Mouse (Mus musculus): ENCODE measurements at regions not wholly inside any gene's neighbourhood (a gene's known extent, or its start where the extent isn't known, plus 50 kb on each side); places are given as distances from the start of the nearest gene placed in this dataset.

GRCm38 (mm10) chr6:100011520-100012062 lies 275.7 kb downstream of the Rybp start:
- Histone ChIP-seq H3K4me3 (no peak overlapping the region), H3K27me3 (ENCODE audit: insufficient read depth, poor library complexity, severe bottlenecking) (peaks cover 69% of the 10 kb centered on the region), H3K9me3 (no peaks in the 10 kb centered on the region), H3K4me1 (replicated peaks) (peaks cover 13% of the 10 kb centered on the region), H3K27ac (peak overlapping the region; percentile 56; the same call in 1 of the 2 replicates), H3K36me3 (no peaks in the 10 kb centered on the region)
- WGBS = 47% methylated on average over 17 of the region's 17 CpGs
- DNase-seq (ENCODE audit: low spot score) = peak; percentile 27

- Histone ChIP-seq H3K27ac (no peak overlapping the region), H3K27me3 (ENCODE audit: insufficient read depth, poor library complexity, severe bottlenecking) (peaks cover 73% of the 10 kb centered on the region), H3K4me3 (no peak overlapping the region), H3K4me1 (replicated peaks) (peaks cover 13% of the 10 kb centered on the region), H3K9me3 (no peaks in the 10 kb centered on the region), H3K36me3 (no peaks in the 10 kb centered on the region)
- DNase-seq (ENCODE audit: low spot score) = no peak
- 79% methylated on average over 9 of the region's 9 CpGs for WGBS
Measured at GRCm38 (mm10) chr6:100010954-100011481, 276.3 kb downstream of the Rybp start.

GRCm38 (mm10) chr6:99999711-100000365 lies 273.6 kb upstream of the Prok2 start:
- H3K9me3 ChIP-seq = no peaks in the 10 kb centered on the region
- peaks cover 38% of the 10 kb centered on the region for H3K4me1 ChIP-seq (replicated peaks)
- 0 out of 2 replicates have a peak overlapping the region, but pooled peaks have one; percentile 8 for H3K27ac ChIP-seq
- H3K4me3 ChIP-seq = no peak overlapping the region
- 40% methylated on average over 13 of the region's 13 CpGs for WGBS
- H3K27me3 ChIP-seq (ENCODE audit: insufficient read depth, poor library complexity, severe bottlenecking) = peaks cover 84% of the 10 kb centered on the region
- H3K36me3 ChIP-seq = no peaks in the 10 kb centered on the region
- DNase-seq (ENCODE audit: low spot score) = peak; percentile 58

GRCm38 (mm10) chr6:99995970-99996956 lies 270.1 kb upstream of the Prok2 start:
- Histone ChIP-seq H3K9me3 (no peaks in the 10 kb centered on the region), H3K27ac (no peak overlapping the region), H3K4me1 (replicated peaks) (peaks cover 38% of the 10 kb centered on the region), H3K27me3 (ENCODE audit: insufficient read depth, poor library complexity, severe bottlenecking) (peaks cover 84% of the 10 kb centered on the region), H3K36me3 (no peaks in the 10 kb centered on the region), H3K4me3 (no peak overlapping the region)
- WGBS = 57% methylated on average over 15 of the region's 15 CpGs
- no peak for DNase-seq (ENCODE audit: low spot score)

- Histone ChIP-seq H3K27me3 (ENCODE audit: insufficient read depth, poor library complexity, severe bottlenecking) (peaks cover 77% of the 10 kb centered on the region), H3K9me3 (no peaks in the 10 kb centered on the region), H3K36me3 (no peaks in the 10 kb centered on the region), H3K4me3 (no peak overlapping the region), H3K27ac (no peak overlapping the region), H3K4me1 (replicated peaks) (peaks cover 18% of the 10 kb centered on the region)
- WGBS = 85% methylated on average over 3 of the region's 3 CpGs
- no peak for DNase-seq (ENCODE audit: low spot score)
Measured at GRCm38 (mm10) chr6:99994026-99994425, 267.8 kb upstream of the Prok2 start.

GRCm38 (mm10) chr6:99991079-99991478 lies 264.9 kb upstream of the Prok2 start:
- no peak overlapping the region for H3K27ac ChIP-seq
- WGBS = 72% methylated on average over 7 of the region's 7 CpGs
- no peak for DNase-seq (ENCODE audit: low spot score)
- no peaks in the 10 kb centered on the region for H3K36me3 ChIP-seq
- H3K27me3 ChIP-seq (ENCODE audit: insufficient read depth, poor library complexity, severe bottlenecking) = peaks cover 77% of the 10 kb centered on the region
- no peaks in the 10 kb centered on the region for H3K9me3 ChIP-seq
- H3K4me3 ChIP-seq = no peak overlapping the region
- peaks cover 5% of the 10 kb centered on the region for H3K4me1 ChIP-seq (replicated peaks)

GRCm38 (mm10) chr6:99990604-99991003 lies 264.4 kb upstream of the Prok2 start:
- DNase-seq (ENCODE audit: low spot score) = no peak
- H3K27me3 ChIP-seq (ENCODE audit: insufficient read depth, poor library complexity, severe bottlenecking) = peaks cover 77% of the 10 kb centered on the region
- H3K4me3 ChIP-seq = no peak overlapping the region
- no peaks in the 10 kb centered on the region for H3K9me3 ChIP-seq
- H3K36me3 ChIP-seq = no peaks in the 10 kb centered on the region
- 69% methylated on average over 6 of the region's 6 CpGs for WGBS
- H3K27ac ChIP-seq = no peak overlapping the region
- peaks cover 4% of the 10 kb centered on the region; the same call in 1 of the 2 replicates for H3K4me1 ChIP-seq (replicated peaks)

- Histone ChIP-seq H3K9me3 (no peaks in the 10 kb centered on the region), H3K27me3 (ENCODE audit: insufficient read depth, poor library complexity, severe bottlenecking) (peaks cover 84% of the 10 kb centered on the region), H3K27ac (no peak overlapping the region), H3K4me3 (no peak overlapping the region), H3K4me1 (replicated peaks) (peaks cover 18% of the 10 kb centered on the region), H3K36me3 (no peaks in the 10 kb centered on the region)
- no peak for DNase-seq (ENCODE audit: low spot score)
- 72% methylated on average over 3 of the region's 3 CpGs for WGBS
Measured at GRCm38 (mm10) chr6:99986449-99986848, 260.3 kb upstream of the Prok2 start.

GRCm38 (mm10) chr6:99985322-99985721 lies 259.1 kb upstream of the Prok2 start:
- Histone ChIP-seq H3K27me3 (ENCODE audit: insufficient read depth, poor library complexity, severe bottlenecking) (peaks cover 82% of the 10 kb centered on the region), H3K27ac (no peak overlapping the region), H3K4me1 (replicated peaks) (peaks cover 18% of the 10 kb centered on the region), H3K9me3 (no peaks in the 10 kb centered on the region), H3K36me3 (no peaks in the 10 kb centered on the region), H3K4me3 (no peak overlapping the region)
- DNase-seq (ENCODE audit: low spot score) = no peak
- WGBS = 47% methylated on average over 5 of the region's 5 CpGs

- H3K4me3 ChIP-seq = no peak overlapping the region
- no peak for DNase-seq (ENCODE audit: low spot score)
- H3K27ac ChIP-seq = no peak overlapping the region
- peaks cover 19% of the 10 kb centered on the region for H3K4me1 ChIP-seq (replicated peaks)
- H3K9me3 ChIP-seq = no peaks in the 10 kb centered on the region
- H3K27me3 ChIP-seq (ENCODE audit: insufficient read depth, poor library complexity, severe bottlenecking) = peaks cover 87% of the 10 kb centered on the region
- H3K36me3 ChIP-seq = no peaks in the 10 kb centered on the region
- 21% methylated on average over 10 of the region's 10 CpGs for WGBS
Measured at GRCm38 (mm10) chr6:99984856-99985224, 258.6 kb upstream of the Prok2 start.

- no peak for DNase-seq (ENCODE audit: low spot score)
- WGBS = 17% methylated on average over 7 of the region's 7 CpGs
- Histone ChIP-seq H3K9me3 (no peaks in the 10 kb centered on the region), H3K27ac (no peak overlapping the region), H3K36me3 (no peaks in the 10 kb centered on the region), H3K4me3 (no peak overlapping the region), H3K4me1 (replicated peaks) (peaks cover 24% of the 10 kb centered on the region), H3K27me3 (ENCODE audit: insufficient read depth, poor library complexity, severe bottlenecking) (peaks cover 89% of the 10 kb centered on the region)
Measured at GRCm38 (mm10) chr6:99984057-99984855, 258.1 kb upstream of the Prok2 start.

GRCm38 (mm10) chr6:99979614-99980013 lies 253.4 kb upstream of the Prok2 start:
- peaks cover 22% of the 10 kb centered on the region for H3K4me1 ChIP-seq (replicated peaks)
- H3K4me3 ChIP-seq = no peak overlapping the region
- 42% methylated on average over 5 of the region's 5 CpGs for WGBS
- no peaks in the 10 kb centered on the region for H3K9me3 ChIP-seq
- no peak for DNase-seq (ENCODE audit: low spot score)
- no peaks in the 10 kb centered on the region for H3K36me3 ChIP-seq
- H3K27ac ChIP-seq = no peak overlapping the region
- H3K27me3 ChIP-seq (ENCODE audit: insufficient read depth, poor library complexity, severe bottlenecking) = peaks cover 64% of the 10 kb centered on the region
